Mouse (Mus musculus): ENCODE data around the gene Ccnj.

The Ccnj gene

DNA sequence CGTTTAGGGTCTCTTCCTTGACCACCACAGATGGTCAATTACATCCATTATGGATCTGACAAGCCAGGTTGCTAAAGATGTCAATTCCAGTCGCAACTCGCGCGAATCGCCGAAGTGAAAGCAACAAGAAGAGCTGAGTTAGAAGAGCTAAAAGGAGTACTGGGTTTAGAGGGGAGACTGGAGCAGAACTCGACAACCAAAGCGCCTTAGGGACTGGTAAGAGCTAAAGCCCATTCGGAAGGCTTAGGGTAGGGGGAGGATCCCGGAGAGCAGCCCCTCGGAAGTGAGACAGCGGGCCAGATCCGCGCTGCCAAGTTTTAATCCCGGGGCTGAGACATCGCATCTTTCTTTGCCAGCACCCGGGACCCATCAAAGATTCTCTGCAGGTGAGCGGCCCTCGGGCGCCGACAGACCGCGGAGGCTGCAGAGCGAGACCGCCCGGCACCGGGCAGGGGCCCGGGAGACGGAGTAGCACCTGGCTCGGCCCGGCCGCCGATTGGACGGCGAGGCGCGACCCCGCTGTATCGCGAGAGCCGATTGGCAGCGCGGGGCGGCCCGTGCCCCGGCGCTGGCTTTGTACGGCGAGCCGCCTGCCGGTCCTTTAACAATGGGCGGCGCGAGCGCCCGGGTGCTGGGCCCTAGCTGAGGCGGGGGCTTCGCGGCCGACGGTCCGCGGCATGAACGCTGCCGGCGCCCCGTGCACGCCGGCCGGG lies at the start of gene Ccnj:
Gene Ccnj (plus strand): TSS at position 577 of the 713 bp plus-strand sequence.
- peak; percentile 100 for DNase-seq

DNA sequence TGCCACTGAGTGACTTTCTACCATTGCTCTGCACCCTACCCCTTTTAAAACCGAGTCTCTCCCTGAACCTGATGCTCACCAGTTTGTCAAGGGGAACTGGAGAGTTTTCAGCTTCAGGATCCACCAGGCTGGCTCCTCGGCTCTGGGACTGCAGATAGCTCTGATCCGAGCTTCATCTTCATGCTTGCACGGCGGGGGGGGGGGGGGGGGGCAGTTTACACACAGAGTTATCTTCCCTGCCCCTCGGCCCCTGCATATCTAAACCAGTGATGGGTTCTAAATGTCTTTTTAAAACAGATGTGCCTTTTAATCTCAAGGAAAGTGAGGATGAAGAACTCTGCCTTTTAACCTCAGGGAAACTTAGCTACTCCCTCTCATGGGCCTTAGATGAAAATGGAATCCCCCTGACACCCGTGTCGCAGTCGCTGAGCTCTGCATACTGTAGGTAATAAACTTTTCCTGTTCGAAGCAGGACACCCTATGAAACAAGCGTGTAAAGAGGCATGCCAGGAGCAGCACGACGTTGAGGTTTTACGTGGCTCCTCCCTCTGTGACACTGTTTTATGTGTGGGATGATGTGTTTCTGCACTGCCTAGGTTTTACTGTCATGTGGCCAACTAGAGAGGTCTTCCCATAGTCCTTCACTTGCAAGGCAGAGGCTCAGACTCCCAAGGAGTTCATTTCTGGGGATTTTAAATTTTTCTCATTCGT lies 42.9 kb upstream of the Ccnj start:
- peak; percentile 39 for DNase-seq

DNA sequence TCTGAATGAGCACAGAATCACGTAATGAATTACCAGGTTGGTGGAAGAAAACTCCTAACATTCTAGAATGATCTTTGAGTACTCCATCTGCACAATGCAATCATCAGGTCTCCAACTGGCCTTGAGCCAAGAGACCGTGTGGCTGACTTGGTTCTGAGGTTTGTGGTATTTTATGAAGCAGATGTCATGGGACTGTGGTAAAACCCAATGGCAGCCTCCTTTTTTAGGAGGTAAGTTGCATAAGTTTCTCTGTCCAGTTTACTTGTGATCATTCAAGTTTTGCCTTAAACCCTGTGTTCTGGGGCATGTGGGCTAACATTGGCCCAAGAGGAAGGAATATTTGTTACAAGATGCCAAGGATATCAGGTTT lies 42.4 kb upstream of the Ccnj start:
- no peak for DNase-seq

DNA sequence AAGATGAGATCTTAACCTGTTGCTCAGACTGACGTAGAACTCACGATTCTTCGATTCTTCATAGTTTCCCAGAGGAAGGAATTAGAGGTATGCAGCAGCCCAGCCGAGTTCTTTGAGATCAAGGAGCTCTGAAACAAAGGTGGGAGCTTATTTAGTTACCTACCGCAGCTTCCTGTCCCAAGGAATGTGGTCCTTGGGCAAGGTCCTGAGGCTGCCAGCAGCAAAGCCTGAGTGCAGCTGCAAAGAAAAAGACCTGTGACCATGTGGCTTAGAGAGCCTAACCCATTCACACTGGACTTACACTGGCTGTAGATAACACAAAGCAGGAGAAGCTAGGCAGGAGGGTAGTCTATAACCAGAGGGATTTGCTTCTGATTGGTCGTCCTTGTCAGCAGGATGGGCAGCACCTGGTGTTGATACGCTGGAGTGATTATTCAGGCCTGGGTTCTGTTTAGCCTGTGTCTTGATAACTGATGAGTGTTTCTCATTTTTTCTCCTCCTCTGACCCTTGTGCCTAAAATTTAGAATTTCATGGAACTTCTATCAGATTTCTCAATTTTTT lies 25.8 kb upstream of the Ccnj start:
- no peak for DNase-seq

DNA sequence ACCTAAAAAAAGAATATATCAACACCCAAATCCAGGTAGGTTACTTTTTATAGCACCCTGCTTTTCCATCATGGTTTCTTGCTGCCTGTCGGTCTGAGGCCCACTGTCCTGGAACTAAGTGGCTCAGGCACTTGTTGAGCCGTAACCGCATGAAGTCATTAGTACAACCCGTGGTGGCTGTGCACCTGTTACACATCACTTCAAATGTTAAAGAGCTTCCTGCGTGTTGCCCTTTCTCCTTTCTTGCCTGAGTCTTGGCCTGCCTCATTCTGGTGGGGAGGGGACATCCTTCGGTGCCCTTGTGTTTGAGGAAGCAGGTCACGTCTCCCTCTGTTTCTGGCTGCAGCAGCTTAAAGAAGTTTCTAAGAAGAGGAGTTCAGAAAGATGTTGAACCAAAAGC lies 21.2 kb upstream of the Ccnj start:
- DNase-seq: peak; percentile 24

DNA sequence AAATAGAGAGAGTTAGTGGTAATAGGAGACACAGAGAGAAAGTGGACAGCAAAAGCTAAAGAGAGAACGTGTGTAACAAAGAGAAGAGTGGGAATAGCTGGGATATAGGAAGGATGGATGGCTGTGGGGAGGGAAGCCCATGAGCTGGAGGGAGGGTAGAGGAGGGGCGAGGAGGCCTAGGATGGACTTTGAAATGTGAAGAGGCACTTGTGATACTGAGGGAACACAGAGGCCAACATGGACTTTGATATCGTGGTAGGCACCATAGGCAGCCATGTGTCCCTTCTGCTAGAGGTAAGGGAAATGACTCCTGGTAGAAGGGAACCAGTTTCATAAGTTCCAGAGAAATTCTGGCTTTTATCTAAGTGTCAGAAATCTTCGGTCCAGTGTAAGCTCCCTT lies 19.2 kb upstream of the Ccnj start:
- DNase-seq: peak; percentile 37

DNA sequence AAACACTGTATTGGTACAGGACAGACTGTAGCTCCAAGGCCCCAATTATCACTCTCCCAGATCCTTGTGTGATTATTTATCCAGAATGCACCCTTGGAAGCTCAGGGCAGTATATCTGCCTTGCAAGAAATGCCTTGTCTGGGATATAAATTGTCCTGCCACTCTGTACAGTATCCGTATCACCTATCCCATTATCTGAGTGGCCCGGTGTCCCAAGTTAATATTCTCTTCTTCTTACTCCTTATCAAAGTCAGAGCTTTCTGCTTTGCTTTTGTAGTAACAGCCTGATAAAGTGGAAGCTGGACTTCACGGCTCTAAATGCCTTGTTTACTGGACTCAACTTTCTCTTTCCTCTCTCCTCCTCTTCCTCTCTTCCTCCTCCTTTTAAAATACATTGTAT lies 18.3 kb upstream of the Ccnj start:
- peak; percentile 4 for DNase-seq

DNA sequence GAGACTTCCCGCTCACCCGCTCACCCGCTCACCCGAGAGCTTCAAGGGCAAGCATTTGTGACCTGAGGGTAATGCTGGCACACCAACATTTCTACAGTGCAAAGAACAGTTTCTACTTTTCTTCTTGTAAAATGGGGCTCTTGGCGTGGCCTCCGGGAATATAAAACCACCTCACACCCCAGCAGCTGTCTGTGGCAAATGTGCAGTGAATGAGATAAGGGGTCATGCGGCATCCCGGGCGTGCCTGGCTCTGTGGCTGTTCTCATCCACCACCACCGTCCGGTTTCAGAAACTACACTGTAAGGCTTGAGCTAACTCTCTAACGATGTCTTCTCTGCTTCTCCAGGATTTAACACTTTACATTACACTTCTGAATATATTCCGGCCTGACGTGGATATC lies 17.7 kb upstream of the Ccnj start:
- no peak for DNase-seq

DNA sequence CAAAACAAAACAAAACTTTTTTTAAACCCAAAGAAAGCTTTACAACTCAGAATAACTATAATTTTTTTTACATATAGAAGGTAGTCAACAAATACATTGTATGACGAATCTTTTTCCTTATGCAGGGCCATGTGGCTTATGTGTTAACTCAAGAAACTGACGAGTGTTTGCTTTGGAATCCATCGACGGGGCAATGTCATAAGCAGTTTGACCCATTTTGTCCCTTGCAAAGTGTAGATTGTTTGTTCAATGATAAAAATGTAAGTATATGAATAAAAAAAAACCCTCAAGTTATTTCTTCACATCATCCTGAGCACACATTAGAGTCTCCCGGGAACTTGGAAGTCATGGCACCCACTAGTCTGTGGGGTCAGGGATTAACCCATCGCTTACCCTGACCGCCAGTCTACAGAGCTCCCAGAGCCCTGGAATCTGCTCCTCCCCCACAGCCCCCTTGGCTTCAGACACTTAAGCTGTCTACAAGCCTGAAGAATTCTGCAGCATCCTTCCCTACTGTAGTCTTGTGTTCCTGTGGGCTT lies 15.4 kb upstream of the Ccnj start:
- peak; percentile 56 for DNase-seq

DNA sequence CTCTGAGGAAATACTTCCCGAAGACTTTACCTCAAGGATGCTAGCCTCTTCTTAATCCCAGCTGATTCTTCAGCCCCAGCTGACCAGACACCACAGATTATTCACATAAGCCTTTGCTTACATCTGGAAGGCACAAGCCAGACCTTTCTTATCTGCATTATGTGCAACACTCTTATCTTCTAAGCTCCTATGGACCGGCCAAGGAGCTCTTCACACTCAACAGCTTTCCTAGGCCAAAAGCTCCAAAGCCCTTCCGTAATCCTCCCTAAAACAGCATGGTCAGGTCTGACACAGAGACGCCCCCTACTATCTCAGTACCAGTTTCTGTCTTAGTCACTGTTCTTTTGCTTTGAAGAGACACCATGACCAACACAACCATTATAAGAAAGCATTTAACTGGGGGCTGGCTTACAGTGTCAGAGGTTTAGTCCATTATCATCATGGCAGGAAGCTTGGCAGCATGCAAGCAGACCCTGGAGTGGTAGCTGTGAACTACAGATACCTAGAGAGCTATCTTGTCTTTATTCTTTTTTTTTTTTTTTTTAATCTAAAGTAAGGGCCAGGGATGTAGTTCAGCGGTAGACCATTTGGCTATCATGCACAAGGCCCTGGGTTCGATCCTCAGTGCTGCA lies 13.1 kb upstream of the Ccnj start:
- DNase-seq: peak; percentile 53

DNA sequence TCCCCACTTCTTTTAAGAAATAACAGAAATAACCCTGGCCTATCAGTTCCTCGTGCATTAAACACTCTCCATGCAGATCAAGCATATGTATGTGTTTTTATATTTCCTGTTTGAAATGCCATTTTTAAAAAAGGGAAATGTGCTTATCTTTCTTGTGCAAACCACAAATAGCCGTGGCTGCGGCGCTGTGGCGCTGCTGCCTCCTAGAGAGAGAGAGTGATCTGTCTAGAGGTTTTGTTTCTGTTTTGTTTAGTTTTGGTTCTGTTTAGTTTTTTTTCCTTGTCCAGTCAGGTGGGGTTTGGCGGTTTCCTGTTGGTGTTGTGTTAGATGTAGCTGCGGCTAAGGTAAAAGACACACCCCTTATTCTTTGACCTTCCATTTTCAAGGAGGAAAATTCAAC lies 12.3 kb upstream of the Ccnj start:
- peak; percentile 89 for DNase-seq

DNA sequence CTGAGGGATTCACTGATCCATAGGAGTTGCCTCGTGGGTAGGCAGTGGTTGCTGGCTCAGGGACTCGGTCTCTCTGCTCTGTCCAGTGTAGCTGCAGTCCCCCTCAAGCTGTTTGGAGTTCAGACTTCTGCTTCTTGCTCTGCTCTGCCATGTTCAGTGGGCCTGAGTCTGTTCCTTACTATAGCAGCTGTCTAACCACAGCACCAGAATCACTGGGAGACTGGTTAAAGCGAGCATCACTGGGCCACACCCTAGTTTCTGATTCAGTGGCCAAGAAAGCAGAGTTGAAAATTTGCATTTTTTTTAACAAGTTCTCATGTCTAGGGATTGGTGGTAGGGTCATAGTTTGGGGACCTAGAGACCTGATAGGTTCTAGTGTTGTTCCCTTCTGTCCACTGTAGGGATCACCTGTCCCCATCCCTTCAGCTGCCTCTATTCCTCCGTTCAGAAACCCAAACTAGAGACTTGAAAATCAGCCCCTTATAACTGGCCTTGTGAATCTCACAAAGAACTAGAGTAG lies 9.7 kb upstream of the Ccnj start:
- peak; percentile 66 for DNase-seq

DNA sequence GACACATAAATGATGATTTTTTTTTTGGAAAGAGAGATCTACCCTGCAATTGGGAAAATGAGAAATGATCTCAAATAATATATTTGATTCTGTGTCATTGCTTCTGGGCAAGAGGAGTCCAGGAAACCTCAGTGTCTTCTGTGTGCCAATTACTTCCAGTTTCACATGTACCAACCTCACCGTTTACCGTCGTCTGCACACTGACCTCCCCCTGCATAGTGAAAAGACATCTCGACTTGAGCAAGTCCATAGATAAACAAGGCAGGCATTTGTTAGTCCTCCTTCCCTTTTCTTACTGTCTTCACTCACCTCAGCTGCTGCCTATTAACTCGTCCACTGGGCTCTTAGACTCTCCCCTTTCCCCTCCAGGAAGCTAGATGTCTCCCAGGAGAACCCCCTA lies 5.4 kb upstream of the Ccnj start:
- no peak for DNase-seq

DNA sequence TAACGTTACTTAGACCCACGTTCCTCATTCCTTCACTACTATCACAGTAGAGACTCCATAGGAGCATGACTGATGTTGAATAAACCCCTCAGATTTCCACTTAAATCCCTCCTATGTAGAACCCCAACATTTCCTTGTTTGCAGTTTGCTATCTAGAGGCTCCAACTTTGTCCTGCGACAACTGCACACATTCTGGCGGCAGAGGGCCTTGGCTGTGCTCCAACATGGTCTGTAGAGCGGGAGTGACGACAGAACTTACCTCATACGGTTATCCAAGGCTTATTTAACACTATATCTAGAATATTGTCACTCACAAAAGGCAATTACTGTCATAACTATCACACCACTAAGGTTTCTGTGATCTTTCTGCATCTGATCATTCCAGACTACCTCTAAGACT lies 4.3 kb upstream of the Ccnj start:
- no peak for DNase-seq

DNA sequence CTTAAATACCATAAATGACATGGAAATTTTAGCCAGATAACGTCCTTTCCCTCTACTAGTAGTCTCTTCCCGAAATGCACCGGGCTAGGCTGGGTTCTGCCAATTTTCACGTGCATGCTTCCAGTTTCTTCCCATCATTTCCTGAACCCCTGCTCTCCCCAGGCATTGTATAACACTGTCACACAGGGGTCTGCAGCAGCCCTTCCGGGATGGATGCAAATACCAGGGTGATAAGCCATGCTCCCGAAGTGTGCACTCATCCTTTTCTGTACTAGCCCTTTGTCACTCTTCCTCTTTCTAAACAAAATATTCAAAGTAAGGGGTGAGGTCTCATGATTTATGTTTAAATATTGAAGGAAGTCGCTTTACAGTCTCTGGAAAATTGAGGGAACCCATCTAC lies 881 bp upstream of the Ccnj start:
- DNase-seq: peak; percentile 89

DNA sequence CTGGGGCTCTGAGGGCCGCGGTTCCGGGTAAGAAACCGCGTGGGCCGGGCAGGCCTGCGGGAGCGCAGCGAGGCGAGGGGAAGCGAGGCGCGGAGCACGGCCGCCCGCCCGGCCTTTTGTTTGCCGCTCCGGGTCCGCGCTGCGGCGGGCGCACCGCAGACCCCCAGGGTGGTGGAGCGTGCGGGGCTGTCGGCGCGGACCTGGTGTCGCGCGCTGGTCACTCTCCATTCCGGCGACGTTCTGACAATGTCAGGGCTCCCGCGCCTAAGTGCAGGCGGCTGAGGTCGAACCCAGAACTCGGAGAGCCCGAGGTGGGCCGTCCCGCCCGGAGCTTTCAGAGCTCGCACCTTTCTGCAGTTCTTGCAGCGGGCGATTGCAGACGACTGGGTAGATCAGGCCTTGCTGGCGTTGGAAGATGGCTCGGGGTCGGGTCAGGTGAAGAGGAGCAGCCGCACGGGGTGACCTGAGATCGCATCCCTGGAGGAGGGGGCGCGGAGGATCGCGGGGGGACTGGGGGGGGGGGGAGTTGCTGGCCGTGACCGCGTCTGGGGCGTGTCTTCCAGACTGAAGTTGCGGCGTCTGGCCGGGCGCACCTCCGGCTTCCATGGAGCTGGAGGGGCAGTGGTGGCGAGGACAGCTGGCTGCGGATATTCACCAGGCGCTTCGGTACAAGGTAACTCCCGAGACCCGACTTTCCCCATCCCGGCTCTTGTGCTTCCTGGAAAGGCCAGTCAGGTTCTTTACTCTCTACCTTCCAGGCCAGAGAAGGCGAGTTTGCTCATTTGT lies 530 bp downstream of the Ccnj start:
- peak; percentile 94 for DNase-seq

DNA sequence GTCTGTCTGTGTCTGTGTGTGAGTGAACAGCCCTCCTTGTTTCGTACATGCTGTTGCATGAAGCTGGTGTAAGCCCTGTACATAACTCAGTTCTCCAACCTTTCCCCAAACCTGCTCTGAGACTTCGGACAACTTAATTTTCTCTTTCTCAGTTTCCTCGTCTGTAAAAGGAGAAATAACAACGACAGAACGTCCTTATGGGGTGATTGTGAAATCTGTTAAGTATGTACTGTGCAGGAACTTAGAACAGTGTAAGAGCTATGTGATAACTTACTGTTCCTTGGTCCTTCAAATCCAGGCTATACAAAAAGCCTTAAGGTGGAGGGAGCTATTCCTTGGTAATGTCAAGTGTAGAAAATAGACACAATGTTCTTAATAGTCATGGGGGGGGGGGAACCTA lies 1.3 kb downstream of the Ccnj start:
- DNase-seq: no peak

DNA sequence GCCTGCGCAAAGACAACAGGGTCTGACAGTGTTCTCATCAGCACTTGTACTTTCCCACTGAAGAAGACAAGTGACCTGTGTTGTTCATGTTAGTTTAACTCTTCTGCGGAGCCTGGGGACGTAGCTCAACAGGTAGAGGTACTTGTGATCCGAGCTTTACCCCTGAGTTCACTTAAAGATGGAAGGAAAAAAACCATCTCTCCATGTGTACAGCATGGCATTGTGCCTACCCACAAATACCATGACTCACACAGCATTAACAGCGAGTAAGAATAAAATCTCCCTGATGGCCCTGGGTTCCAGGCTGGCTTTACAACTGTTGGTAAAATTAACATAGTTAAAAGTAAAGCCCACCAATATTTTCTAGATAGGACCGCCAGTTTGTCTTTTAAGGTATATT lies 3.4 kb downstream of the Ccnj start:
- DNase-seq: peak; percentile 52

DNA sequence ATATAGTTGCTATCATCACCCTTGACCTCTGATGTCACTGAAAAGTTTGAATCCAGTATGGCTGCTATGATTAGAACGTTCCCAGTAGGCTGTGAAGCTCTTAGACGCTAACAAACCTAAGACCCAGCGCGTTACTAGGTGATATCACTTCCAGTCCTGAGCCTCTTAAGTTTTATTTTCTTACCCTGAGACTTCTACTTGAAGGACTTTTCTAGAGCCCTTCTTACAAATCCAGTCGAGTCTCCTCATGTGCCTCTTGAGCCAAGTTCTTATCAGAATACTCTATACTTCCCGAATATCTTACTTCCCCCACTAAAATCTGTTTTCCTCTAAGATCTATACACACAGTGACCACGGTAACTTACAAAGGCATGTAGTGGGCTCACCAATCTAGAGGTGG lies 7.1 kb downstream of the Ccnj start:
- no peak for DNase-seq

DNA sequence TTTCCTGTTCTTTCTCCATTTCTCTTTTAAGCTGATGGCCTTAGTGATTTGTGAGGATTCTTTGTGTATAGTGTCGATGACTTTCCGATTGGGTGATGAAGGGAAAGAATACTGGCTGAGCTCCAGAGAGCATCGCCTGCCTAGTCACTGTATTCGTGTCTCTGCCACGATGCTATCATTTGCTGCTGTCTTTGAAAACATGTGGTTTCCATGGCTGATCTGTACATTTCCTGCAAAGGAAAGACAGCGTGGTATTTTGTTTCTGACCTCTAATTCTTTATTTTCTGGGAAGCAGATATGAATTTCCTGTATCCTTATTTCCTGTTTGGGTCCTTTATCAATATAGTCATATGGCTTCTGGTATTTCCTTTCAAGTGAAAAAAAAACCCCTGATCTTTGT lies 9.2 kb downstream of the Ccnj start:
- peak; percentile 78 for DNase-seq

DNA sequence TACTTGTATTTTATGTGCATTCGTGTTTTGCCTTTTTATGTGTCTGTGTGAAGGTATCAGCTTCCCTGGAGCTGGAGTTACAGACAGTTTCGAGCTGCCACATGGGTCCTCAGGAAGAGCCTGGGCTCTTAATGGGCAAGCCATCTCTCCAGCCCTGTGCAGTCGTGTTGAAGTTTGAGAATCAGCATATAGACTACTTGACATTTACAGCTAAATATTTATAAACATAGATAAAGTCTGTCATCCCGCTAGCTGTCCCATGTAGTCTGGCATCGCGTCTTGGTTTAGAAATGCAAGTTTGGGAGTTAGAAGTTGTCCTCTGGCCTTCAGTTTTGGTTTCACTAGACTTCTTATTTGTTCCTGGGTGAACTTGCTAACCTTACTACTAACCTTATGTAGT lies 10.0 kb downstream of the Ccnj start:
- peak; percentile 74 for DNase-seq

DNA sequence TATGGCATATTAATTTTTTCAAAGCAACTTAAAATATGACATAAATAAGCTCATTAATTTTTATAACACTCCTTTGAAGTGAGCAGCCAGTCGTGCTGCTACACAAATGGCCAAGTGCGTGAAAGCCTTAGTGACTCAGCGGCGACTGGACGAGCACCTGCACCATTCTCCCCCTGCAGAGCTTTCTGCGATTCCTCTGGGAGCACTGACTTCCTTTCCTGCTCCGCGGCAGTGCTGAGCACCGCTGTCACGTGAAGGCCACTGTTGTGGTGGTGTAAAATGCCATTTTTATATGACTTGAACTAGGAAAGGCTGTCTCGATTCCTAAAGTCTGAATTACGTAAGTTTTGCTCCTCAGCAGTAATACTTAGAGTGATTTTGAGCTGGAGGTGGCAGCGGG lies 10.5 kb downstream of the Ccnj start:
- peak; percentile 58 for DNase-seq

DNA sequence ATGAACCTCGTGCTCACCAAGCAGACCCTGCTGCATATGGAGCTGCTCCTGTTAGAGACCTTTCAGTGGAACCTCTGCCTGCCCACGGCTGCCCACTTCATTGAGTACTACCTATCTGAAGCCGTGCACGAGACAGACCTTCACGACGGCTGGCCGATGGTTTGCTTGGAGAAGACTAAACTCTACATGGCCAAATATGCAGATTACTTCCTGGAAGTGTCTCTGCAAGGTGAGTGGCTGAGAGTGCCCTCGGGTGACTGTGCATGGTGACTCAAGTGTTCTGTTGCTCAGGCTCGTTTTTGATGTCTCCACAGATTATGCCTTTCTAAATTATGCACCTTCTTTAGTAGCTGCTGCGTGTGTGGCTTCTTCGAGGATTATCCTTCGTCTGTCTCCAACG lies 13.7 kb downstream of the Ccnj start:
- peak; percentile 71 for DNase-seq
